Mouse (Mus musculus) gastrocnemius, adult 2 months (tissue): ENCODE measurements around the gene Trim17. TPM values are rescaled to one million over a fixed set of nuclear protein-coding genes. Genes with fewer than 3 reads are reported as not detected.

Source experiments
- DNase-seq: peaks from one replicate; pipeline ENCODE4 v3.0.0; 2022
- H3K27ac ChIP-seq: fragments of 200-600 bp; 2 replicates; pipeline ENCODE4 v1.8.1; 2022; ENCODE audit warnings: mild to moderate bottlenecking
- H3K4me3 ChIP-seq: fragments of 200-600 bp; 2 replicates; pipeline ENCODE4 v1.8.1; 2022; ENCODE audit warnings: mild to moderate bottlenecking, moderate library complexity
- CTCF ChIP-seq: fragments of 200-600 bp; IDR thresholded peaks from 2 replicates; pipeline ENCODE4 v1.8.1; 2022; ENCODE audit warnings: antibody characterized with exemption, mild to moderate bottlenecking, moderate library complexity
- intact Hi-C: fragments of 180-260 bp; cut with DNase I; formaldehyde crosslinking; loops from one replicate; pipeline ENCODE4 v1.15.1; 2025
- total RNA-seq, 2 experiments: library from RNA; stranded (reverse); gene quantifications; 2 replicates each; pipeline ENCODE4 v1.2.3; 2021

Trim17 gene
- total RNA-seq, 2 experiments from 2014 or later, result 0.08 to 0.33 TPM

GRCm38 (mm10) chr11:58929055-58929454 lies 25.4 kb upstream of the Trim17 start:
- TF ChIP-seq CTCF, result no peak
- H3K4me3 ChIP-seq, result no peak overlapping the region
- intact Hi-C loops, result no loop called here
- no peak overlapping the region for H3K27ac ChIP-seq
- no peak for DNase-seq

- no peak overlapping the region for H3K4me3 ChIP-seq
- no peak for TF ChIP-seq CTCF
- DNase-seq, result no peak
- H3K27ac ChIP-seq, result no peak overlapping the region
- intact Hi-C loops, result no loop called here
Measured at GRCm38 (mm10) chr11:58929641-58930040, 24.8 kb upstream of the Trim17 start.

DNA sequence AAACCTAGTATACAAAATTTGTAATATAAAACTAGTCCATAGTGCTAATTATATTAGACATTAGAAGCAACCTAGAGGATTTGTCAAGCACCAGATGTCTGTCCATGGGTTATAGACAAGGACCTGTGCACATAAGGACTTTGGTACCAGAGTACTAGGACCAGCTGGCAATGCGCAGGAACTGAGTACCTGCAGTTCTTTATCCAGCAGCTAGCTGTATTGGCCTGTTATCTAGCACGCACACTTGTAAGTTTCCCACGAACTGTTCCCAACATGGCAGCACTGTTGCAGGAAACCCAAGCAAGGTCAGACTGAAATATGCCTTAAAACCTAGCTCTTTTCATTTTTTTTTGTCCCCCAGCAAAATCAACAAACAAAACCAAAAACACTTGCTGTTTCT lies 24.2 kb upstream of the Trim17 start:
- TF ChIP-seq CTCF, result no peak
- no peak for DNase-seq
- Histone ChIP-seq H3K4me3 (no peak overlapping the region), H3K27ac (no peak overlapping the region)
- intact Hi-C loops, result no loop called here

- no peak overlapping the region for H3K4me3 ChIP-seq
- H3K27ac ChIP-seq, result no peak overlapping the region
- TF ChIP-seq CTCF, result peak; percentile 5; the same call in 1 of the 2 replicates
- DNase-seq, result no peak
- intact Hi-C loops, result no loop called here
Measured at GRCm38 (mm10) chr11:58931576-58931975, 22.9 kb upstream of the Trim17 start.

DNA sequence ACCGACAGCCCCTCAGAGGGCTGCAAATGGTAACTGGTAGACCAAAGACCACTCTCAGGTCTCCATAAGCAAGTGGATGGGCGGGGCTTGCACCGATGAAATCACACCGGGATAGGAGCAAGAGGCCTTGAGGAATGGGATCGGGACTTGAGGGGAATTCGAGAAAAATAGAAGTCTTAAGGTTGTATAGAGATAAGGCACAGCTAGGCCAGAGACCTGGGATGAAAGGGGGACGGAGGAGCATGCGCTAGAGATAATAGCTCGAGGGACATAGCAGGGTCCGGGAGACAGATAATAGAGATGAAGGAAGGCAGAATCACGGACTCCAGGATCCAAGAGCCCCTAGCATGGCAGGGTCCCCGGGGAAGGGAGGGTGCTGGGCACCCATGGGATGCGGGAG lies 16.6 kb upstream of the Trim17 start:
- DNase-seq, result no peak
- intact Hi-C loops, result no loop called here
- TF ChIP-seq CTCF, result no peak
- peak overlapping the region; percentile 76 for H3K4me3 ChIP-seq
- peak overlapping the region; percentile 98 for H3K27ac ChIP-seq

DNA sequence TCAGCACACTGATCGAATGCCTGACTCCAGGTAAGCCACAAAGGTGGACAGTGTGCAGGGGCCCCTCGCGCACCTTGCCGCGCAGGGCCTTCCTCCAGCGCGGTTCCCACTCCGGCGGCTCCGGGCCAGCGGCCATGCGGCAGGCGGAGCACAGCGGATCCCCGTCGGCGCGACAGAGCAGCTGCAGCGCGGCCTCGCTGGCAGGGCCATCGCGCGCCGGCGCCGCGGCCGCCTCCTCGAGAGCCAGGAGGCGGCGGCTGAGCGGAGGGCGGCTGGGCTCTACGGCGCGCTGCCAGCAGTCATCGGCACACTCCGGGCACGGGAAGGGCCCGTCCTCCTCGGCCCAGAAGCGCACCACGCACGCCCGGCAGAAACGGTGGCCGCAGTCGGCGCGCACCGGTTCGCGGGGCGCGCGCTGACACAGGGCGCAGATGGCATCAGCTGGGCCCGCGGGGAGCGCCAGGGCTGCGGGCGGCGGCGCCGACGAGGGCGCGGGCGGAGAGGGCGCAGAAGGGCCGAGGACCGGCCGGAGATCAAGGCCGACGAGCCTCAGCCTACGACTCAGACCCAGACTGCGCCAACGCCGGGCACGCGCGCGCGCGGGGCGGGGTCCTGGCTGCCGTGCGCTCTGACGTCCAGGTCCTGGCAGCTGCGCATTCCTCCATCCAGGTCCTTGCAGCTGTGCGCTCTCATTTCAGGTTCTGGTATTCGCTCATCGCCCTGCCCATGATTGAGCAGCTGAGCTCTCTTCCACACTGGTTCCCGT lies 16.0 kb upstream of the Trim17 start, which contains the start of gene Rnf187:
Gene Rnf187 (minus strand): TSS at position 595 of the 766 bp plus-strand sequence.
- peak within 1 kb of the TSS; percentile 98 for H3K27ac ChIP-seq
- intact Hi-C loops, result no loop called here
- no peak for TF ChIP-seq CTCF
- peak within 1 kb of the TSS; percentile 76 for H3K4me3 ChIP-seq
- peak; percentile 95 for DNase-seq

GRCm38 (mm10) chr11:58939088-58939439 lies 15.4 kb upstream of the Trim17 start:
- no peak for DNase-seq
- intact Hi-C loops, result no loop called here
- TF ChIP-seq CTCF, result no peak; the same call in 1 of the 2 replicates
- peak overlapping the region; percentile 76 for H3K4me3 ChIP-seq
- H3K27ac ChIP-seq, result peak overlapping the region; percentile 98

DNA sequence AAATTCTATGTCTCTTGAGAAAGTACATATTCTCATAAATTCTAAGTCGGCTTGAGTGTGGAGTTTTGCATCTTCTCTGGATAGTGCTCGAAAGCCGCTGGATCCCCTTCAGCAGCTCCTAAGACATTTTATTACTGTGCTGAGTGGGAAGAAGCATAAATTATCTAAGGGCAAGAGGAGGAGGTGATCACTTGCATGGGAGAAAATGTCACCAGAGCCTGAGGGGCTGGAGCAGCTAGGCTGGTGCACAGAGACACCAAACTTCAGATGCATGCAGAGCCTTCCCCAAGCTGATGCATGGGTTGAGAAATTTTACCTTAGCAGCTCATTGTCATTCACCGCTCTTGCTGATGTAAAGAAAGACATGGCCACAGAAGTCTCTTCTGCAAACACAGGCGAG lies 10.3 kb upstream of the Trim17 start:
- no peak for DNase-seq
- intact Hi-C loops, result no loop called here
- no peak overlapping the region for H3K27ac ChIP-seq
- TF ChIP-seq CTCF, result no peak
- H3K4me3 ChIP-seq, result no peak overlapping the region

DNA sequence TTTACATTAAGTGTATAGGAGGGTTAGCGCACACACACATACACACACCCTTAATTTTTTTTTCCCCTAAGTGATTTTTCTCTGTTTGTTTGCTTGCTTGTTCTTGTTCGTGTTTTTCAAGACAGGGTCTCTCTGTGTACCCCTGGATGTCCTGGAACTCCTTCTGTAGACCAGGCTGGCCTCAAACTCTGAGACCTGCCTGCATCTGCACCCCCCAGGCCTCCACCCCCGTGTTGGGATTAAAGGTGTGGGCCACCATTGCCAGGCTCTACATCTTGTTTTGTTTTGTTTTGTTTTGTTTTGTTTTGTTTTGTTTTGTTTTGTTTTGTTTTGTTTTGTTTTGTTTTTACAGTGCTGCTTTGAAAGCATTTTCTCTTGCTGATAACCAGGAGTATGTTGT lies 7.2 kb upstream of the Trim17 start:
- Histone ChIP-seq H3K27ac (no peak overlapping the region), H3K4me3 (no peak overlapping the region)
- TF ChIP-seq CTCF, result no peak
- no peak for DNase-seq
- intact Hi-C loops, result no loop called here

GRCm38 (mm10) chr11:58947798-58948528 lies 6.5 kb upstream of the Trim17 start:
- TF ChIP-seq CTCF, result no peak
- intact Hi-C loops, result no loop called here
- H3K27ac ChIP-seq, result no peak overlapping the region
- H3K4me3 ChIP-seq, result peak overlapping the region; percentile 69
- DNase-seq, result no peak

- DNase-seq, result peak; percentile 59
- peak within 1 kb of the TSS; percentile 53; the same call in 1 of the 2 replicates for H3K27ac ChIP-seq
- intact Hi-C loops, result no loop called here
- peak within 1 kb of the TSS; percentile 69 for H3K4me3 ChIP-seq
- TF ChIP-seq CTCF, result no peak
Measured at GRCm38 (mm10) chr11:58948542-58949479, 5.7 kb upstream of the Trim17 start, which contains the start of gene Hist3h2ba. Gene Hist3h2ba (plus strand): TSS chr11:58948920.
